Mouse (Mus musculus) erythroblast, embryonic 14.5 days (primary cell): ENCODE measurements around the gene Cacna2d3. TPM values are rescaled to one million over a fixed set of nuclear protein-coding genes. Genes with fewer than 3 reads are reported as not detected.

ENCODE experiments used
- H3K27me3 ChIP-seq: 2 replicates; pipeline ENCODE4 v1.6.1; 2012; ENCODE audit warnings: inconsistent platforms; ENCODE audit not compliant: control insufficient read depth
- H3K36me3 ChIP-seq: 2 replicates; pipeline ENCODE4 v1.6.1; 2012; ENCODE audit warnings: mild to moderate bottlenecking, inconsistent platforms; ENCODE audit not compliant: control insufficient read depth
- H3K4me1 ChIP-seq: 2 replicates; pipeline ENCODE4 v1.6.1; 2012; ENCODE audit warnings: inconsistent platforms; ENCODE audit not compliant: control insufficient read depth
- H3K4me3 ChIP-seq: replicated peaks from 2 replicates; pipeline ENCODE3; 2012; ENCODE audit warnings: moderate library complexity, mild to moderate bottlenecking, inconsistent platforms
- H3K9me3 ChIP-seq: 2 replicates; pipeline ENCODE4 v1.6.1; 2012; ENCODE audit warnings: low read length, inconsistent platforms, mixed read lengths; ENCODE audit not compliant: control insufficient read depth
- GATA1 ChIP-seq: IDR thresholded peaks from 2 replicates; pipeline ENCODE4 v1.6.1; 2012; ENCODE audit warnings: low read length, inconsistent platforms, mixed read lengths
- TAL1 ChIP-seq: IDR thresholded peaks from 3 replicates; pipeline ENCODE4 v1.6.1; 2012; ENCODE audit warnings: low read length, inconsistent platforms, mixed read lengths
- polyA plus RNA-seq: library from polyadenylated mRNA; stranded (reverse); fragments of >175 nt; gene quantifications from 2 replicates; pipeline ENCODE4 v1.2.3, GENCODE M21; 2012

The Cacna2d3 gene
- polyA plus RNA-seq, 1 experiment: 0.14 TPM

GRCm38 (mm10) chr14:29391489-29391888 lies 330.2 kb downstream of the Cacna2d3 start:
- no peaks in the 10 kb centered on the region for H3K9me3 ChIP-seq
- no peaks in the 10 kb centered on the region for H3K4me1 ChIP-seq
- no peak overlapping the region for H3K4me3 ChIP-seq
- no peak for TF ChIP-seq TAL1
- TF ChIP-seq GATA1: no peak
- H3K36me3 ChIP-seq: no peaks in the 10 kb centered on the region
- no peaks in the 10 kb centered on the region for H3K27me3 ChIP-seq

DNA sequence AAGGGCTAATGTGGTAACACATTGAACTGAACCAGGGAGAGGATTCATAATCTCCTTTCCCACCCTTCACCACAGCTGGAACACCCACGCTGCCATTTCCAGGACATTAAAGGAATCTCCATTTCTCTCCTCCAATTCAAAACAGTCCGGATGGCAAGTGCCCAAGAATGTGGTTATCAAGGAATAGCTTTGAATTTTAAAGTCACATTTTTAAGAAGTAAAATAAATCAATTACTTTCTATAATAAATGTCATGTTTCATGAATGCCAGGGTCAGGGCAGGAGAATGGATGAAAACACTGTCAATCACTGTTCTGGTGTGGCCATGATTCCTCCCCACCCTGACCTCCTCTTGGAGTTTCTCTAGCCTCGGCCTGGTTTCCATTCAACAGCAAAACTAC lies 333.9 kb downstream of the Cacna2d3 start:
- Histone ChIP-seq H3K4me1 (no peaks in the 10 kb centered on the region), H3K9me3 (no peaks in the 10 kb centered on the region; the same call in 1 of the 2 replicates), H3K36me3 (no peaks in the 10 kb centered on the region), H3K4me3 (no peak overlapping the region), H3K27me3 (no peaks in the 10 kb centered on the region)
- TF ChIP-seq TAL1 (no peak), GATA1 (no peak)

DNA sequence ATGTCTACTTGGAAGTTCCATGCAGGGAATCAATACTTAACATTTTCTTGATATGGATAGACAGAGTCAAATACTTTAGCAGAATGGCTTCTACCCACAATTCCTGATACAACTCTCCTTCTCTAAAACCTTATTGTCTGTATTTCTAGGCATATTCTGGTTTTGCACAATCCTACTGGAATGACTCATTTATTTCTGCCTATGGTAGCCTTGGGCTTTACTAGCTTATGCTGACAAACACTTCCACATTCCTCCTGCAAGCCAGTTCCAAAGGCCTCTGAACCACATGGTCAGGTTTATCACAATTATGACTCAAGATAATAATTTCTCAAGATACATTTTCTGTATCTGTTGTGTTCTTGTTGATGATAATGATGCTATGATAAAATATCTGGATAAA lies 336.2 kb downstream of the Cacna2d3 start:
- Histone ChIP-seq H3K36me3 (no peaks in the 10 kb centered on the region), H3K4me1 (no peaks in the 10 kb centered on the region), H3K9me3 (peaks cover 2% of the 10 kb centered on the region; the same call in 1 of the 2 replicates), H3K27me3 (no peaks in the 10 kb centered on the region), H3K4me3 (no peak overlapping the region)
- TF ChIP-seq TAL1 (no peak), GATA1 (no peak)

DNA sequence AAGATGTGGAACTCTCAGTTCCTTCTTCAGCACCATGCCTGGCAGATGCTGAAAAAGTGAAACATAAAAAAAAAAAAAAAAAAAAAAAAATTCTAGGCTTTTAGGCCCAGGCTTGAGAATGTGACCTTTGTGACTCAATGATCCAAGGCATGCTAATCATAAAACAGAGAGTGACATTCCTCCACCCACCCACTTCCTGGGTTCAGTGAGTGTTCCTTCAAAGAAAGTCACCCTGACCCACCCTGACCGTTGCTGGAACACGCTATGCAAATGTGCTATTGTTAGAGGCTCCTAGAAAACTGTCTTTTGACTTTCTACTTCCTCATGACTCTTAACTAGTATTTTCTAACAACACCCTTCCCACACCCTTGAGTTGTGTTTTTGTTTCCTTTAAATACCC lies 338.9 kb downstream of the Cacna2d3 start:
- Histone ChIP-seq H3K4me3 (no peak overlapping the region), H3K36me3 (no peaks in the 10 kb centered on the region), H3K27me3 (no peaks in the 10 kb centered on the region), H3K9me3 (peaks cover 2% of the 10 kb centered on the region; the same call in 1 of the 2 replicates), H3K4me1 (no peaks in the 10 kb centered on the region)
- TF ChIP-seq GATA1: no peak
- no peak for TF ChIP-seq TAL1

GRCm38 (mm10) chr14:29366911-29367310 lies 354.8 kb downstream of the Cacna2d3 start:
- Histone ChIP-seq H3K4me3 (no peak overlapping the region), H3K9me3 (peaks cover 2% of the 10 kb centered on the region; the same call in 1 of the 2 replicates), H3K36me3 (no peaks in the 10 kb centered on the region), H3K4me1 (no peaks in the 10 kb centered on the region), H3K27me3 (no peaks in the 10 kb centered on the region)
- TF ChIP-seq GATA1: no peak
- no peak for TF ChIP-seq TAL1

DNA sequence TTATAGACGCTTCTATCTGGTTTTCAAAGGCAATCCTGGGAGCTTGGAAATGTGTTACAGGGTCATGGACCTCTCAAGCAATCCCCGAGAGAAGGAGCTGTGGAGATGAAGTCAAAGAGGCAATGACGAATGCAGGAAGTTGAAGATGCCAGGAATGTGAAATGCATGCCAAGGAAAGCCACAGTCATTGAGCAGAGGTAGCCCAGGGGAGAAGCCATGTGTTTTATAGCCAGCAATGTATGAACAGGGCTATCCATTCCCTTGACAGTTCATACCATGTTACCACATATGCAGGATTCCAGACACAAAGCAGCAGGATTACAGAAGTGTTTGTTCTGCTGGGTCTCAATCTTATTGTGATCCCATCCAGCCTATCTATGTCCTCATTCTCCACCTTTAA lies 359.2 kb downstream of the Cacna2d3 start:
- H3K4me1 ChIP-seq: no peaks in the 10 kb centered on the region
- TF ChIP-seq TAL1: no peak
- TF ChIP-seq GATA1: no peak
- H3K9me3 ChIP-seq: peaks cover 2% of the 10 kb centered on the region; the same call in 1 of the 2 replicates
- no peaks in the 10 kb centered on the region for H3K36me3 ChIP-seq
- H3K27me3 ChIP-seq: no peaks in the 10 kb centered on the region
- H3K4me3 ChIP-seq: no peak overlapping the region

DNA sequence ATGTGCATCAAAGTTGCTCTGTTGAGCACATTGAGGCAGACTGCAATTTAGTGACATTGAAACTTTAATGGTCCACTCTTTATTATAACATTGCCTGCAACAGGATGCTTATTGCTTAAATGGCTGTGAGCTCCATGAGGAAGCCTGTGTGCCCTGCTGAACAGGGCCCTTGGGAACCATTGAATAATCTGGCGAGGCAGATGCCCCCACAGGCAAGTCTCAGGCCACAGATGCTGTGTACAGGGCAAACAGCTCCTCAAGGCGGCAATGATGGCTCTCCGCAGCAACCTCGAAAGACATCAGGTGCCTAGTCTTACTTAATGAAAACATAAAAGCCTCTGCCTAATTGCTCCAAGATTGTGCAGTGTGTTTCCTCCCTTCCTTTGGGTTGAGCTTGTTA lies 371.0 kb downstream of the Cacna2d3 start:
- peaks cover 2% of the 10 kb centered on the region; the same call in 1 of the 2 replicates for H3K9me3 ChIP-seq
- no peaks in the 10 kb centered on the region for H3K27me3 ChIP-seq
- no peaks in the 10 kb centered on the region for H3K4me1 ChIP-seq
- no peak for TF ChIP-seq GATA1
- H3K36me3 ChIP-seq: no peaks in the 10 kb centered on the region
- H3K4me3 ChIP-seq: no peak overlapping the region

GRCm38 (mm10) chr14:29341581-29341980 lies 380.1 kb downstream of the Cacna2d3 start:
- no peaks in the 10 kb centered on the region for H3K27me3 ChIP-seq
- peaks cover 6% of the 10 kb centered on the region; the same call in 1 of the 2 replicates for H3K9me3 ChIP-seq
- no peaks in the 10 kb centered on the region for H3K36me3 ChIP-seq
- no peak overlapping the region for H3K4me3 ChIP-seq
- no peak for TF ChIP-seq TAL1
- no peak for TF ChIP-seq GATA1
- H3K4me1 ChIP-seq: no peaks in the 10 kb centered on the region

GRCm38 (mm10) chr14:29340728-29341127 lies 380.9 kb downstream of the Cacna2d3 start:
- H3K4me1 ChIP-seq: no peaks in the 10 kb centered on the region
- H3K27me3 ChIP-seq: no peaks in the 10 kb centered on the region
- peaks cover 4% of the 10 kb centered on the region; the same call in 1 of the 2 replicates for H3K9me3 ChIP-seq
- no peak overlapping the region for H3K4me3 ChIP-seq
- no peak for TF ChIP-seq TAL1
- no peak for TF ChIP-seq GATA1
- no peaks in the 10 kb centered on the region for H3K36me3 ChIP-seq

GRCm38 (mm10) chr14:29334897-29335296 lies 386.8 kb downstream of the Cacna2d3 start:
- Histone ChIP-seq H3K27me3 (no peaks in the 10 kb centered on the region), H3K4me3 (no peak overlapping the region), H3K4me1 (no peaks in the 10 kb centered on the region), H3K9me3 (peaks cover 2% of the 10 kb centered on the region; the same call in 1 of the 2 replicates), H3K36me3 (no peaks in the 10 kb centered on the region)
- no peak for TF ChIP-seq TAL1
- no peak for TF ChIP-seq GATA1
